Mouse (Mus musculus) E14TG2a.4 (cell line): ENCODE measurements around the gene Hoxa7.

Experiments used
- CTCF ChIP-seq: conservative IDR thresholded peaks from 2 replicates; pipeline ENCODE4 v1.5.1; 2014; ENCODE audit warnings: low read length
- NANOG ChIP-seq: IDR thresholded peaks from 2 replicates; pipeline ENCODE4 v1.6.1; 2014; ENCODE audit warnings: borderline replicate concordance, low read length, mixed read lengths
- POU5F1 ChIP-seq: IDR thresholded peaks from 2 replicates; pipeline ENCODE4 v1.6.1; 2014; ENCODE audit warnings: low read length, borderline replicate concordance

DNA sequence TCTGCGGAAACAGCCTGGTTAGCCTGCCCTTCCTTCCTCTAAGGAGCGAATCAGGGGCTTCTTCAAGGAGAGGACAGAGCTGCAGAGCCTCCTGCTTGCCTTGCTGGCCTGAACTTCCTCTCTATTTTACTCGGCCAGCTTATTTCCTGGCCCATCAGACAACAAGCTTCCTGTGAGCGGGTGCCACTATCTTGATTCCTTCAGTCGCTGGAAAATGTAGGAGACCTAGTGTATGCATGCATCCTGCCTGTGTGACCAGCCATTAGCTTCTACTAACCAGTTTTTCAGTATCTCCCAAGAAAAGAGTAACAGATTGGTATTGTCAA is 50.8 kb downstream of the Hoxa7 start:
- TF ChIP-seq CTCF (no peak), POU5F1 (no peak), NANOG (no peak)
